Mouse (Mus musculus) heart, embryonic 15.5 days (tissue): ENCODE data around the gene Gal3st1. TPM values are rescaled to one million over a fixed set of nuclear protein-coding genes. Genes with fewer than 3 reads are reported as not detected.
A peak's percentile ranks its signal among the peaks of the same experiment; 100 is the strongest.

Experiments used
- ATAC-seq: fragments of 200-750 bp; cut with Nextera tagmentation; replicated peaks from 2 replicates; pipeline ENCODE4 v1.8.0; 2017; ENCODE audit warnings: low read depth, moderate TSS enrichment; ENCODE audit not compliant: insufficient number of reproducible peaks, insufficient read depth, low FRiP score
- H3K27ac ChIP-seq: fragments of 300-500 bp; sonication (generic); 2 replicates; pipeline ENCODE4 v1.5.1; 2015; ENCODE audit warnings: mild to moderate bottlenecking, inconsistent platforms
- H3K27me3 ChIP-seq: fragments of 300-500 bp; sonication (generic); 2 replicates; pipeline ENCODE4 v1.6.1; 2015; ENCODE audit warnings: inconsistent platforms
- H3K36me3 ChIP-seq: fragments of 300-500 bp; sonication (generic); 2 replicates; pipeline ENCODE4 v1.6.1; 2015; ENCODE audit warnings: mild to moderate bottlenecking, inconsistent platforms
- H3K4me1 ChIP-seq: fragments of 300-500 bp; sonication (generic); replicated peaks from 2 replicates; pipeline ENCODE4 v1.6.1; 2015; ENCODE audit warnings: inconsistent platforms
- H3K4me2 ChIP-seq: fragments of 300-500 bp; sonication (generic); 2 replicates; pipeline ENCODE4 v1.6.1; 2015; ENCODE audit warnings: inconsistent platforms, mild to moderate bottlenecking, moderate library complexity
- H3K4me3 ChIP-seq: fragments of 300-500 bp; sonication (generic); 2 replicates; pipeline ENCODE4 v1.5.1; 2015; ENCODE audit warnings: mild to moderate bottlenecking, inconsistent platforms
- H3K9ac ChIP-seq: fragments of 300-500 bp; sonication (generic); 2 replicates; pipeline ENCODE4 v1.6.1; 2015; ENCODE audit warnings: mild to moderate bottlenecking, inconsistent platforms
- H3K9me3 ChIP-seq: fragments of 300-500 bp; sonication (generic); replicated peaks from 2 replicates; pipeline ENCODE4 v1.6.1; 2016; ENCODE audit warnings: inconsistent platforms
- WGBS: fragments of 180-500 bp; shearing (Covaris S2); methylation state at CpG from one replicate; pipeline ENCODE4 v1.1.7; 2015; ENCODE audit warnings: mixed read lengths; 5-methylcytosine and 5-hydroxymethylcytosine counted together
- polyA plus RNA-seq: library from polyadenylated mRNA; unstranded; fragments of >200 nt; fragmentation: Nextera tagmentation; extraction: Ambion mirVana; gene quantifications from 2 replicates; pipeline ENCODE4 v1.2.1, GENCODE M21; 2015

Gene Gal3st1
- polyA plus RNA-seq, 1 experiment from 2014 or later = 0.44 TPM

- peaks cover 7% of the 10 kb centered on the region; the same call in 1 of the 2 replicates for H3K36me3 ChIP-seq
- peak within 1 kb of the TSS; percentile 83 for H3K4me2 ChIP-seq
- WGBS = under 1% methylated on average over 31 of the region's 31 CpGs
- H3K27me3 ChIP-seq = no peaks in the 10 kb centered on the region
- H3K9ac ChIP-seq = peak within 1 kb of the TSS; percentile 72
- H3K4me1 ChIP-seq = peaks cover 17% of the 10 kb centered on the region
- H3K4me3 ChIP-seq = peak within 1 kb of the TSS; percentile 70
- H3K27ac ChIP-seq = peak within 1 kb of the TSS; percentile 69
- H3K9me3 ChIP-seq = no peaks in the 10 kb centered on the region
- ATAC-seq = peak; percentile 88
Measured at GRCm38 (mm10) chr11:3963610-3964415, 19.6 kb upstream of the Gal3st1 start, which contains the start of gene Pes1. Gene Pes1 (plus strand): TSS chr11:3963975.

- 13% methylated on average over 11 of the region's 11 CpGs for WGBS
Measured at GRCm38 (mm10) chr11:3964416-3965172, 18.8 kb upstream of the Gal3st1 start.

GRCm38 (mm10) chr11:3969837-3970236 lies 13.6 kb upstream of the Gal3st1 start:
- Histone ChIP-seq H3K9me3 (no peaks in the 10 kb centered on the region), H3K9ac (no peak overlapping the region), H3K27me3 (no peaks in the 10 kb centered on the region), H3K27ac (no peak overlapping the region), H3K36me3 (peaks cover 62% of the 10 kb centered on the region), H3K4me3 (no peak overlapping the region), H3K4me1 (peaks cover 6% of the 10 kb centered on the region), H3K4me2 (no peak overlapping the region)
- 78% methylated on average over 3 of the region's 3 CpGs for WGBS
- no peak for ATAC-seq

More at GRCm38 (mm10) chr11:3964416-3965172, 18.8 kb upstream of the Gal3st1 start:
- peaks cover 13% of the 10 kb centered on the region for H3K36me3 ChIP-seq
- peak overlapping the region; percentile 70 for H3K4me3 ChIP-seq
- no peaks in the 10 kb centered on the region for H3K9me3 ChIP-seq
- peak overlapping the region; percentile 72 for H3K9ac ChIP-seq
- ATAC-seq = no peak
- H3K27me3 ChIP-seq = no peaks in the 10 kb centered on the region
- H3K27ac ChIP-seq = peak overlapping the region; percentile 69; the same call in 1 of the 2 replicates
- H3K4me1 ChIP-seq = peaks cover 17% of the 10 kb centered on the region
- H3K4me2 ChIP-seq = peak overlapping the region; percentile 83

GRCm38 (mm10) chr11:3970361-3970760 lies 13.1 kb upstream of the Gal3st1 start:
- Histone ChIP-seq H3K9ac (no peak overlapping the region), H3K9me3 (no peaks in the 10 kb centered on the region), H3K27ac (no peak overlapping the region), H3K4me3 (no peak overlapping the region), H3K4me2 (no peak overlapping the region), H3K4me1 (peaks cover under 1% of the 10 kb centered on the region), H3K27me3 (no peaks in the 10 kb centered on the region), H3K36me3 (peaks cover 67% of the 10 kb centered on the region)
- WGBS = 89% methylated on average over 7 of the region's 7 CpGs
- no peak for ATAC-seq

- Histone ChIP-seq H3K9ac (no peak overlapping the region), H3K36me3 (peaks cover 92% of the 10 kb centered on the region), H3K4me3 (no peak overlapping the region), H3K4me2 (no peak overlapping the region), H3K9me3 (no peaks in the 10 kb centered on the region), H3K4me1 (no peaks in the 10 kb centered on the region), H3K27me3 (no peaks in the 10 kb centered on the region), H3K27ac (no peak overlapping the region)
- no peak for ATAC-seq
- WGBS = 92% methylated on average over 7 of the region's 7 CpGs
Measured at GRCm38 (mm10) chr11:3973081-3973480, 10.4 kb upstream of the Gal3st1 start.

- Histone ChIP-seq H3K27ac (no peak overlapping the region), H3K9ac (no peak overlapping the region), H3K4me1 (no peaks in the 10 kb centered on the region), H3K36me3 (peaks cover 96% of the 10 kb centered on the region), H3K4me2 (no peak overlapping the region), H3K27me3 (no peaks in the 10 kb centered on the region), H3K4me3 (no peak overlapping the region), H3K9me3 (no peaks in the 10 kb centered on the region)
- 72% methylated on average over 3 of the region's 3 CpGs for WGBS
- ATAC-seq = no peak
Measured at GRCm38 (mm10) chr11:3974311-3974710, 9.1 kb upstream of the Gal3st1 start.

GRCm38 (mm10) chr11:3976678-3977077 lies 6.8 kb upstream of the Gal3st1 start, which contains the start of gene 4930556J24Rik:
Gene 4930556J24Rik (minus strand): TSS chr11:3976778.
- no peak for ATAC-seq
- Histone ChIP-seq H3K9ac (no peak within 1 kb of the TSS), H3K9me3 (no peaks in the 10 kb centered on the region), H3K27ac (no peak within 1 kb of the TSS), H3K4me2 (no peak within 1 kb of the TSS), H3K4me3 (no peak within 1 kb of the TSS), H3K36me3 (peaks cover 78% of the 10 kb centered on the region), H3K4me1 (no peaks in the 10 kb centered on the region), H3K27me3 (no peaks in the 10 kb centered on the region)
- 93% methylated on average over 6 of the region's 6 CpGs for WGBS

- Histone ChIP-seq H3K36me3 (peaks cover 63% of the 10 kb centered on the region), H3K4me1 (peaks cover 8% of the 10 kb centered on the region), H3K27me3 (peaks cover 6% of the 10 kb centered on the region), H3K9ac (no peak overlapping the region), H3K27ac (no peak overlapping the region), H3K9me3 (no peaks in the 10 kb centered on the region), H3K4me3 (no peak overlapping the region), H3K4me2 (no peak overlapping the region)
- WGBS = 90% methylated on average over 5 of the region's 5 CpGs
- ATAC-seq = no peak
Measured at GRCm38 (mm10) chr11:3978421-3978820, 5.0 kb upstream of the Gal3st1 start.

GRCm38 (mm10) chr11:3981536-3981935 lies 1.9 kb upstream of the Gal3st1 start:
- H3K36me3 ChIP-seq = peaks cover 33% of the 10 kb centered on the region
- H3K27ac ChIP-seq = no peak overlapping the region
- peaks cover 24% of the 10 kb centered on the region for H3K27me3 ChIP-seq
- H3K4me2 ChIP-seq = no peak overlapping the region
- no peak overlapping the region for H3K4me3 ChIP-seq
- 53% methylated on average over 6 of the region's 6 CpGs for whole genome bisulfite sequencing
- peaks cover 12% of the 10 kb centered on the region for H3K4me1 ChIP-seq
- no peaks in the 10 kb centered on the region for H3K9me3 ChIP-seq
- H3K9ac ChIP-seq = no peak overlapping the region
- 0 out of 2 replicates have a peak, but pooled peaks have one; percentile 35 for ATAC-seq

GRCm38 (mm10) chr11:3982275-3983209 lies 894 bp upstream of the Gal3st1 start:
- Histone ChIP-seq H3K4me3 (no peak overlapping the region), H3K4me2 (peak overlapping the region; percentile 75), H3K27ac (no peak overlapping the region), H3K36me3 (peaks cover 23% of the 10 kb centered on the region), H3K27me3 (peaks cover 24% of the 10 kb centered on the region), H3K4me1 (peaks cover 12% of the 10 kb centered on the region), H3K9me3 (no peaks in the 10 kb centered on the region), H3K9ac (no peak overlapping the region)
- 57% methylated on average over 7 of the region's 7 CpGs for WGBS
- no peak for ATAC-seq
